Mouse (Mus musculus) myocyte (in vitro differentiated cells): ENCODE results near the gene Mafk. TPM values are rescaled to one million over a fixed set of nuclear protein-coding genes. Genes with fewer than 3 reads are reported as not detected.

Source experiments
- H3K27me3 ChIP-seq: one replicate; pipeline ENCODE4 v1.6.1; 2011; ENCODE audit not compliant: control insufficient read depth, insufficient read depth, insufficient read length
- H3K36me3 ChIP-seq: one replicate; pipeline ENCODE4 v1.6.1; 2011; ENCODE audit not compliant: control insufficient read depth, insufficient read depth
- H3K4me2 ChIP-seq: one replicate; pipeline ENCODE4 v1.6.1; 2011; ENCODE audit warnings: low read depth, control low read depth
- H3K4me3 ChIP-seq: one replicate; pipeline ENCODE4 v1.5.1; 2011; ENCODE audit warnings: mild to moderate bottlenecking, control low read depth, moderate library complexity
- H3K79me2 ChIP-seq: one replicate; pipeline ENCODE4 v1.6.1; 2011; ENCODE audit not compliant: control insufficient read depth, insufficient read depth
- H3ac ChIP-seq: one replicate; pipeline ENCODE4 v1.6.1; 2011; ENCODE audit not compliant: control insufficient read depth, insufficient read length
- CEBPB ChIP-seq: IDR thresholded peaks from 2 replicates; pipeline ENCODE4 v1.6.1; 2011; ENCODE audit warnings: mild to moderate bottlenecking, moderate library complexity; ENCODE audit not compliant: poor library complexity, insufficient read depth, severe bottlenecking
- E2F4 ChIP-seq: IDR thresholded peaks from one replicate; pipeline ENCODE4 v1.6.1; 2011; ENCODE audit warnings: mild to moderate bottlenecking, control low read depth, moderate library complexity; ENCODE audit not compliant: insufficient read depth
- MAX ChIP-seq: IDR thresholded peaks from one replicate; pipeline ENCODE4 v1.6.1; 2011; ENCODE audit warnings: low read depth, mild to moderate bottlenecking, control low read depth
- MYOD1 ChIP-seq, 3 experiments: IDR thresholded peaks; one replicate each; pipeline ENCODE4 v1.6.1; 2011; ENCODE audit warnings: control low read depth in 2 of 3, low read depth in 2 of 3, mild to moderate bottlenecking in 2 of 3, moderate library complexity in 1 of 3; ENCODE audit not compliant: insufficient read length in 2 of 3, control insufficient read depth in 1 of 3
- MYOG ChIP-seq, 3 experiments: IDR thresholded peaks; one replicate each; pipeline ENCODE4 v1.6.1; 2011; ENCODE audit warnings: control low read depth in 2 of 3, low read depth in 2 of 3, mild to moderate bottlenecking in 2 of 3; ENCODE audit not compliant: insufficient read length in 2 of 3, control insufficient read depth in 1 of 3, insufficient read depth in 1 of 3
- POLR2A ChIP-seq: IDR thresholded peaks from one replicate; pipeline ENCODE4 v1.6.1; 2011; ENCODE audit warnings: low read depth, mild to moderate bottlenecking, control low read depth, moderate library complexity; ENCODE audit not compliant: insufficient read length
- POLR2AphosphoS2 ChIP-seq: IDR thresholded peaks from one replicate; pipeline ENCODE4 v1.6.1; 2011; ENCODE audit warnings: low read depth, control low read depth; ENCODE audit not compliant: insufficient read length
- REST ChIP-seq: IDR thresholded peaks from one replicate; pipeline ENCODE4 v1.6.1; 2011; ENCODE audit warnings: mild to moderate bottlenecking, control low read depth, moderate library complexity; ENCODE audit not compliant: insufficient read depth, insufficient read length
- SRF ChIP-seq: IDR thresholded peaks from one replicate; pipeline ENCODE4 v1.6.1; 2011; ENCODE audit warnings: low read depth; ENCODE audit not compliant: control insufficient read depth, insufficient read length
- TCF12 ChIP-seq: IDR thresholded peaks from one replicate; pipeline ENCODE4 v1.6.1; 2011; ENCODE audit warnings: mild to moderate bottlenecking, control low read depth; ENCODE audit not compliant: poor library complexity, insufficient read depth, severe bottlenecking
- TCF3 ChIP-seq: IDR thresholded peaks from one replicate; pipeline ENCODE4 v1.6.1; 2011; ENCODE audit warnings: low read depth, control low read depth; ENCODE audit not compliant: insufficient read length
- USF1 ChIP-seq: IDR thresholded peaks from one replicate; pipeline ENCODE4 v1.6.1; 2011; ENCODE audit warnings: low read depth, mild to moderate bottlenecking, control low read depth, moderate library complexity
- polyA plus RNA-seq: library from polyadenylated mRNA; unstranded; fragments of >200 nt; fragmentation: generic; extraction: Trizol; gene quantifications from one replicate; pipeline ENCODE4 v1.2.1, GENCODE M21; 2012; ENCODE audit warnings: missing spikeins

Mafk gene
- polyA plus RNA-seq, 1 experiment: 19.8 TPM

GRCm38 (mm10) chr5:139819538-139820181, 28.3 kb downstream of the Mafk start, which contains the start of gene Tmem184a:
Tmem184a (minus strand) TSS chr5:139819917.
- H3K27me3 ChIP-seq: no peaks in the 10 kb centered on the region
- H3K4me2 ChIP-seq: peak within 1 kb of the TSS; percentile 36
- H3K36me3 ChIP-seq: peaks cover 8% of the 10 kb centered on the region
- no peak within 1 kb of the TSS for H3K4me3 ChIP-seq
- H3ac ChIP-seq: no peak within 1 kb of the TSS
- no peaks in the 10 kb centered on the region for H3K79me2 ChIP-seq
- TF ChIP-seq MYOG (IDR thresholded peaks at IDR 0.05; ENCODE audit: control insufficient read depth in 1 of 3, insufficient read depth in 1 of 3, insufficient read length in 2 of 3, low read depth in 2 of 3): peak in 1 of 3 experiments; percentile 11
- TF ChIP-seq REST: no peak
- no peak for TF ChIP-seq MAX
- TF ChIP-seq SRF: no peak
- TF ChIP-seq MYOD1 (IDR thresholded peaks at IDR 0.05; ENCODE audit: control insufficient read depth in 1 of 3, insufficient read length in 2 of 3, low read depth in 2 of 3): no peak
- no peak for TF ChIP-seq TCF3
- no peak for TF ChIP-seq POLR2A
- TF ChIP-seq E2F4: no peak
- TF ChIP-seq POLR2AphosphoS2: peak; percentile 9
- TF ChIP-seq TCF12: no peak
- no peak for TF ChIP-seq CEBPB
- TF ChIP-seq USF1: no peak

GRCm38 (mm10) chr5:139821466-139822459, 30.4 kb downstream of the Mafk start:
- peaks cover 14% of the 10 kb centered on the region for H3K79me2 ChIP-seq
- peaks cover 8% of the 10 kb centered on the region for H3K36me3 ChIP-seq
- no peak overlapping the region for H3K4me2 ChIP-seq
- H3K27me3 ChIP-seq: no peaks in the 10 kb centered on the region
- no peak overlapping the region for H3K4me3 ChIP-seq
- TF ChIP-seq TCF12 (peak; percentile 48), MYOD1 (IDR thresholded peaks at IDR 0.05; ENCODE audit: control insufficient read depth in 1 of 3, insufficient read length in 2 of 3, low read depth in 2 of 3) (peak in 2 of 3 experiments; percentile 55 to 86), TCF3 (peak; percentile 2), MAX (no peak), MYOG (IDR thresholded peaks at IDR 0.05; ENCODE audit: control insufficient read depth in 1 of 3, insufficient read depth in 1 of 3, insufficient read length in 2 of 3, low read depth in 2 of 3) (peak in 2 of 3 experiments; percentile 80 to 86), REST (no peak), USF1 (peak; percentile 27)
- H3ac ChIP-seq: no peak overlapping the region

- Histone ChIP-seq H3K4me3 (no peak overlapping the region), H3ac (no peak overlapping the region), H3K27me3 (no peaks in the 10 kb centered on the region), H3K36me3 (peaks cover 8% of the 10 kb centered on the region), H3K4me2 (no peak overlapping the region), H3K79me2 (peaks cover 14% of the 10 kb centered on the region)
- TF ChIP-seq CEBPB: no peak
- no peak for TF ChIP-seq MYOG (IDR thresholded peaks at IDR 0.05; ENCODE audit: control insufficient read depth in 1 of 3, insufficient read depth in 1 of 3, insufficient read length in 2 of 3, low read depth in 2 of 3)
- no peak for TF ChIP-seq POLR2A
- TF ChIP-seq SRF: no peak
- TF ChIP-seq POLR2AphosphoS2: no peak
- no peak for TF ChIP-seq TCF3
- no peak for TF ChIP-seq MYOD1 (IDR thresholded peaks at IDR 0.05; ENCODE audit: control insufficient read depth in 1 of 3, insufficient read length in 2 of 3, low read depth in 2 of 3)
- no peak for TF ChIP-seq USF1
- no peak for TF ChIP-seq MAX
- TF ChIP-seq TCF12: no peak
- no peak for TF ChIP-seq REST
- no peak for TF ChIP-seq E2F4
These were observed 33.2 kb downstream of the Mafk start for GRCm38 (mm10) chr5:139824531-139824930.

- Histone ChIP-seq H3K4me2 (peak overlapping the region; percentile 87), H3K36me3 (peaks cover 8% of the 10 kb centered on the region), H3ac (peak overlapping the region; percentile 45), H3K27me3 (no peaks in the 10 kb centered on the region), H3K4me3 (peak overlapping the region; percentile 88), H3K79me2 (peaks cover 14% of the 10 kb centered on the region)
- no peak for TF ChIP-seq POLR2A
These were observed 34.6 kb downstream of the Mafk start for GRCm38 (mm10) chr5:139825947-139826346.
